Mouse (Mus musculus): ENCODE measurements around the gene Exosc5. TPM values are rescaled to one million over a fixed set of nuclear protein-coding genes. Genes with fewer than 3 reads are reported as not detected.

The Exosc5 gene
- total and polyA plus RNA-seq, 3 experiments, result 109 to 134 TPM; not detected in 1

DNA sequence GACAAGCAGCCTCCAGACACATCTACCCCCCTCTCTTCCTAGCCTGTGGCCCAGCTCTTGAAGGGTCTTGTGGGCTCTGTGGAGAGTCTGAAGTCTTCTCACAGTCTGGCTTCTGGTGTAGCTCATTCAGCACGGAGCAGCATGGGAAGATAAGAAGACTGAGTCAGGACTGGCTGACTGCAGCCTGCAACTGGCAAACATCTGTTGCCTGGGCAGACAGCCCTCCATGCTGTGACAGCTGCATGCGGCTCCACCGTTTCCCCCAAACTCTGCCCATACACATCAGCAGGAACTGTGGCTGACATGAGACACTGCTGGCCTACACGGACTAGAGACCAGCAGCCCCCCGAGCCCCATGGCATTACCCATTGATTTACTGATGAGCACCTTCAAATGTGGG, 34.1 kb upstream of the Exosc5 start:
- Histone ChIP-seq H3K36me3 (ENCODE audit: control insufficient read depth in 1 of 2, insufficient read depth in 2 of 2, low read length in 2 of 2) (peaks cover 0 to 4% of the 10 kb centered on the region in 2 experiments; a peak in 2 of 4 replicates), H3K27me3 (ENCODE audit: control insufficient read depth in 1 of 2, insufficient read depth in 2 of 2, low read length in 2 of 2) (no peaks in the 10 kb centered on the region), H3K9ac (ENCODE audit: control insufficient read depth, low read depth, low read length, poor library complexity, severe bottlenecking) (no peak overlapping the region), H3K9me3 (replicated peaks; ENCODE audit: insufficient read depth, low read length) (no peaks in the 10 kb centered on the region), H3K27ac (ENCODE audit: control insufficient read depth, low read depth, low read length) (no peak overlapping the region), H3K4me3 (ENCODE audit: control insufficient read depth in 1 of 2, insufficient read depth in 1 of 2, low read depth in 2 of 2, low read length in 2 of 2) (no peak overlapping the region), H3K4me1 (ENCODE audit: control insufficient read depth in 1 of 2, insufficient read depth in 2 of 2, low read length in 2 of 2) (peaks cover 0 to 18% of the 10 kb centered on the region in 2 experiments; a peak in 3 of 4 replicates), H3K79me2 (ENCODE audit: control insufficient read depth, insufficient read depth, low read length, poor library complexity) (no peaks in the 10 kb centered on the region; the same call in 1 of the 2 replicates)
- DNase-seq (ENCODE audit: low read depth, low spot score), result no peak
- no peak for TF ChIP-seq UBTF (IDR thresholded peaks at IDR 0.05; ENCODE audit: borderline replicate concordance, insufficient read depth, low read depth, low read length)
- TF ChIP-seq TBP (IDR thresholded peaks at IDR 0.05; ENCODE audit: low read depth, low read length), result no peak
- no peak for TF ChIP-seq NRF1 (IDR thresholded peaks at IDR 0.05; ENCODE audit: insufficient read depth, low read depth, low read length, poor library complexity, severe bottlenecking)
- TF ChIP-seq POLR2AphosphoS5 (IDR thresholded peaks at IDR 0.05; ENCODE audit: borderline replicate concordance, low read depth, low read length), result no peak
- no peak for TF ChIP-seq NELFE (IDR thresholded peaks at IDR 0.05; ENCODE audit: low read depth, low read length)
- TF ChIP-seq MXI1 (IDR thresholded peaks at IDR 0.05; ENCODE audit: low read depth, low read length), result no peak
- TF ChIP-seq ELF1 (IDR thresholded peaks at IDR 0.05; ENCODE audit: low read depth, low read length), result no peak
- TF ChIP-seq POLR2AphosphoS2 (IDR thresholded peaks at IDR 0.05; ENCODE audit: low read length), result no peak
- no peak for TF ChIP-seq POLR2A (IDR thresholded peaks at IDR 0.05; ENCODE audit: control insufficient read depth in 1 of 2, insufficient read depth in 1 of 2, low read depth in 1 of 2, low read length in 2 of 2, poor library complexity in 1 of 2)
- no peak for TF ChIP-seq ZKSCAN1 (IDR thresholded peaks at IDR 0.05; ENCODE audit: low read depth, low read length)
- no peak for TF ChIP-seq USF1 (IDR thresholded peaks at IDR 0.05; ENCODE audit: low read depth, low read length)
- TF ChIP-seq CHD2 (IDR thresholded peaks at IDR 0.05; ENCODE audit: low read length), result no peak
- TF ChIP-seq SMC3 (IDR thresholded peaks at IDR 0.05; ENCODE audit: low read depth, low read length), result no peak
- TF ChIP-seq MAX (IDR thresholded peaks at IDR 0.05; ENCODE audit: low read length), result no peak
- no peak for TF ChIP-seq BHLHE40 (IDR thresholded peaks at IDR 0.05; ENCODE audit: borderline replicate concordance, low read depth, low read length)
- no peak for TF ChIP-seq KAT2A (conservative IDR thresholded peaks at IDR 0.05; ENCODE audit: low read depth, low read length)
- TF ChIP-seq RAD21 (IDR thresholded peaks at IDR 0.05; ENCODE audit: low read depth, low read length), result no peak
- TF ChIP-seq ZNF384 (IDR thresholded peaks at IDR 0.05; ENCODE audit: low read depth, low read length), result no peak
- TF ChIP-seq MAZ (IDR thresholded peaks at IDR 0.05; ENCODE audit: low read depth, low read length), result no peak
- TF ChIP-seq GATA1 (IDR thresholded peaks at IDR 0.05; ENCODE audit: low read depth, low read length), result no peak

DNA sequence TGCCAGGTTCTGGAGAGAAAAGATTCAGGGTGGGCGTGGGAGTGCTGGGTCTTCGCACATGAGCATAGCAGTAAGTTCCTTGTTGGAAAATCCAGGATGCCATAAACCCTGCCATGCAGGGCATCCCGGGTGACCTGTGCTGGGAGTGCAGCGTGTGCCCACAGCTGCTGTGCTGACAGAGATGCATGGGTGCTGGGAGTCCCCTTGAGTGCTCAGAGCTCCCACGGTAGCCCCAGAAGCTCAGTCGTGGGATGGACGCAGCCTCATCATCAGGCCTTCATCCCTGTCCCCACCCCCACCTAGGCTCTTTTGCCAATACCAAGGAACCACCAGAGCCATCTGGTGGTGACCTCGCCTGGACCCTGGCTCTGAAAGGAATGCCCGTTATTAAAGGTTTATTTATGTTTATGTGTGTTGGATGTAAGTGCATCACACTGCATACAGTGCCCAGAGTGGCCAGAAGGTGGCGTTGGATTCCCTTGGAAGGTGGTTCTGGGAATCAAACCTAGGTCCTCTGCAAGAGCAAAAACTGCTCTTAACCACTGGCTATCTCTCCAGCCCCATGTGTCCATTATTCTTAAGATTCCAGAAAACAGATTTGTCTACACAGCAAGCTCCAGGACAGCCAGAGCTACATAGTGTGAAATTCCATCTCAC, 33.2 kb upstream of the Exosc5 start:
- no peak overlapping the region for H3K9ac ChIP-seq (ENCODE audit: control insufficient read depth, low read depth, low read length, poor library complexity, severe bottlenecking)
- no peaks in the 10 kb centered on the region; the same call in 1 of the 2 replicates for H3K79me2 ChIP-seq (ENCODE audit: control insufficient read depth, insufficient read depth, low read length, poor library complexity)
- 0 out of 4 replicates have a peak, but pooled peaks cover 0 to 2% of the 10 kb centered on the region in 2 experiments for H3K36me3 ChIP-seq (ENCODE audit: control insufficient read depth in 1 of 2, insufficient read depth in 2 of 2, low read length in 2 of 2)
- no peak overlapping the region for H3K4me3 ChIP-seq (ENCODE audit: control insufficient read depth in 1 of 2, insufficient read depth in 1 of 2, low read depth in 2 of 2, low read length in 2 of 2)
- DNase-seq (ENCODE audit: low read depth, low spot score), result peak; percentile 77
- peaks cover 0 to 14% of the 10 kb centered on the region in 2 experiments; a peak in 3 of 4 replicates for H3K4me1 ChIP-seq (ENCODE audit: control insufficient read depth in 1 of 2, insufficient read depth in 2 of 2, low read length in 2 of 2)
- H3K9me3 ChIP-seq (replicated peaks; ENCODE audit: insufficient read depth, low read length), result no peaks in the 10 kb centered on the region
- peak; percentile 73 for TF ChIP-seq SMC3 (IDR thresholded peaks at IDR 0.05; ENCODE audit: low read depth, low read length)
- TF ChIP-seq CTCF (IDR thresholded peaks at IDR 0.05 in 2 of 3, conservative IDR thresholded peaks at IDR 0.05 in 1 of 3; ENCODE audit: control insufficient read depth in 1 of 3, insufficient read depth in 1 of 3, low read depth in 2 of 3, low read length in 3 of 3, poor library complexity in 1 of 3, severe bottlenecking in 1 of 3), result peak; percentile 71 to 79 (median 76)
- TF ChIP-seq POLR2AphosphoS2 (IDR thresholded peaks at IDR 0.05; ENCODE audit: low read length), result no peak
- no peak for TF ChIP-seq GATA1 (IDR thresholded peaks at IDR 0.05; ENCODE audit: low read depth, low read length)
- peak; percentile 61 for TF ChIP-seq ZC3H11A (IDR thresholded peaks at IDR 0.05; ENCODE audit: low read depth, low read length)
- TF ChIP-seq RAD21 (IDR thresholded peaks at IDR 0.05; ENCODE audit: low read depth, low read length), result peak; percentile 71
- no peak for TF ChIP-seq CHD1 (IDR thresholded peaks at IDR 0.05; ENCODE audit: low read depth, low read length)
- TF ChIP-seq NELFE (IDR thresholded peaks at IDR 0.05; ENCODE audit: low read depth, low read length), result no peak
- TF ChIP-seq SIN3A (IDR thresholded peaks at IDR 0.05; ENCODE audit: low read length), result peak; percentile 59; the same call in 1 of the 2 replicates
- no peak overlapping the region for H3K27ac ChIP-seq (ENCODE audit: control insufficient read depth, low read depth, low read length)
- no peaks in the 10 kb centered on the region for H3K27me3 ChIP-seq (ENCODE audit: control insufficient read depth in 1 of 2, insufficient read depth in 2 of 2, low read length in 2 of 2)
